Mouse (Mus musculus) neural tube, embryonic 14.5 days (tissue): Measurements from ENCODE around the gene Vmn1r73. TPM values are rescaled to one million over a fixed set of nuclear protein-coding genes. Genes with fewer than 3 reads are reported as not detected.

ENCODE experiments used
- ATAC-seq: fragments of 200-750 bp; cut with Nextera tagmentation; 2 replicates; pipeline ENCODE4 v1.8.0; 2017; ENCODE audit warnings: low read depth, mild to moderate bottlenecking, moderate TSS enrichment, moderate library complexity
- H3K27ac ChIP-seq: fragments of 300-500 bp; sonication (generic); 2 replicates; pipeline ENCODE4 v1.5.1; 2014; ENCODE audit warnings: low read depth, mild to moderate bottlenecking, control low read depth, low read length, moderate library complexity, mixed read lengths
- H3K27me3 ChIP-seq: fragments of 300-500 bp; sonication (generic); 2 replicates; pipeline ENCODE4 v1.6.1; 2014; ENCODE audit warnings: low read length; ENCODE audit not compliant: control insufficient read depth, insufficient read depth
- H3K36me3 ChIP-seq: fragments of 300-500 bp; sonication (generic); 2 replicates; pipeline ENCODE4 v1.6.1; 2014; ENCODE audit warnings: low read length, mixed read lengths; ENCODE audit not compliant: control insufficient read depth, insufficient read depth
- H3K4me1 ChIP-seq: fragments of 300-500 bp; sonication (generic); 2 replicates; pipeline ENCODE4 v1.6.1; 2014; ENCODE audit warnings: low read length; ENCODE audit not compliant: control insufficient read depth, insufficient read depth
- H3K4me2 ChIP-seq: fragments of 300-500 bp; sonication (generic); 2 replicates; pipeline ENCODE4 v1.6.1; 2014; ENCODE audit warnings: mild to moderate bottlenecking, low read depth, low read length, control low read depth
- H3K4me3 ChIP-seq: fragments of 300-500 bp; sonication (generic); 2 replicates; pipeline ENCODE4 v1.5.1; 2014; ENCODE audit warnings: low read depth, low read length, control low read depth, mixed read lengths
- H3K9ac ChIP-seq: fragments of 300-500 bp; sonication (generic); replicated peaks from 2 replicates; pipeline ENCODE4 v1.6.1; 2014; ENCODE audit warnings: low read depth, mild to moderate bottlenecking, control low read depth, low read length, mixed read lengths
- H3K9me3 ChIP-seq: fragments of 300-500 bp; sonication (generic); 2 replicates; pipeline ENCODE4 v1.6.1; 2016; ENCODE audit warnings: low read length; ENCODE audit not compliant: control insufficient read depth
- WGBS: fragments of 180-500 bp; shearing (Covaris S2); extraction: QIAGEN DNeasy Blood & Tissue Kit; methylation state at CpG from one replicate; pipeline ENCODE4 v1.1.7; 2014; 5-methylcytosine and 5-hydroxymethylcytosine counted together
- polyA plus RNA-seq: library from polyadenylated mRNA; unstranded; fragments of >200 nt; fragmentation: Nextera tagmentation; extraction: Ambion mirVana; gene quantifications from 2 replicates; pipeline ENCODE4 v1.2.1, GENCODE M21; 2014

Vmn1r73 gene
- polyA plus RNA-seq, result not detected in 2 replicates

- no peak for ATAC-seq
- Histone ChIP-seq H3K27ac (no peak within 1 kb of the TSS), H3K4me2 (no peak within 1 kb of the TSS), H3K4me3 (no peak within 1 kb of the TSS), H3K36me3 (no peaks in the 10 kb centered on the region), H3K9ac (no peak within 1 kb of the TSS), H3K9me3 (peaks cover 11% of the 10 kb centered on the region; the same call in 1 of the 2 replicates), H3K27me3 (no peaks in the 10 kb centered on the region), H3K4me1 (no peaks in the 10 kb centered on the region)
- WGBS, result 86% methylated on average over 1 of the region's 1 CpGs
These were observed at the start of gene Vmn1r73 for GRCm38 (mm10) chr7:11729966-11730365. TSS of gene Vmn1r73 (plus strand) at chr7:11730266.

Other genes with a start within 250 kb of the Vmn1r73 start
- gene Zscan4-ps2, start 216.0 kb upstream of the Vmn1r73 start, polyA plus RNA-seq, result not detected in 2 replicates
- gene Zscan4-ps3, start 121.0 kb upstream of the Vmn1r73 start, polyA plus RNA-seq, result not detected in 2 replicates
- not detected in 2 replicates for gene Vmn1r72, start 50.1 kb upstream of the Vmn1r73 start, polyA plus RNA-seq
- not detected in 2 replicates for gene Vmn1r74, start 103.7 kb downstream of the Vmn1r73 start, polyA plus RNA-seq
- gene Vmn1r75, start 144.4 kb downstream of the Vmn1r73 start, polyA plus RNA-seq, result not detected in 2 replicates
- gene Vmn1r76, start 207.9 kb downstream of the Vmn1r73 start, polyA plus RNA-seq, result not detected in 2 replicates